Mouse (Mus musculus): ENCODE measurements around the gene Foxo1. TPM values are rescaled to one million over a fixed set of nuclear protein-coding genes. Genes with fewer than 3 reads are reported as not detected.

Foxo1 gene
- polyA plus RNA-seq, 1 experiment from 2014 or later, result 3.5 TPM

DNA sequence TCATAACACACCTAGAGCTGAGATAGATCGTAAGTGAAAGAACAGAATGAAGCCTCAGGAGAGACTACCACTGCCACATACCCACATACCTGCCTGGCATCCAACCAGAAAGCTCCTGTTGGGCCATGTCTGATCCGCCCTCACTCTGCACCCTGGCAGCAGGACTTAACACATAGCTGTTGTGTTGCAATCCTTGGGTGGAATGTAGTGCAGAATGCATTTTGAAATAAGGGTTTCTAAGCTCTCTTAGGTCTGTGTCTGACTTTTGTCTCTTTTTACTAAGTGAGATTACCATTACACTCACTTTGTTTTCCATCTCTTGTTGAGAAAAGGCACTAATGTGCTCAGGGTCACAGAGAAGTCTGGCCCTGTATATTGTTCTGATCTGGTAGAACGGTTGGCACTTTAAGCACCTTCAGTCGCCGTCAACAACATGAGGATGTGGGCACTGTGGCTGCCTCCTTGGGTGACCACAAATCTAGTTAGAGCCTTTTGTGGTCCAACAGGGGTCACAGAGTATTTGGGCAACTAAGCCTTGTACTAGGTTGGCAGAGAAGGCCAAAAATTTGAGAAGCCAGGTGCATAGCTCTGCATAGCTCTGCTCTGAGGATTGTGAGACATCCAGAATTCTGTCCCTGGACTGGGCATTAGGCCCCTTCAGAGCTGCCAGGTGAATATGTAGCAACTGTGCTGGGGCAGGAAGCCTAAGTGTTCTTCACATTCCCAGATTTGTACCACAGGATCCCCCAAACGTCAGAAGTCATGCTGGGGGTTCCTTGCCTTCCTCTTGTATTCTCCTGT is 75.3 kb downstream of the Foxo1 start:
- Histone ChIP-seq H3K9me3 (ENCODE audit: low read length) (no peaks in the 10 kb centered on the region), H3K4me3 (ENCODE audit: low read depth, low read length) (no peak overlapping the region), H3K27ac (ENCODE audit: low read depth) (peak overlapping the region; percentile 79), H3K36me3 (replicated peaks; ENCODE audit: insufficient read depth, low read length) (peaks cover 15% of the 10 kb centered on the region), H3K27me3 (ENCODE audit: insufficient read depth, low read length) (no peaks in the 10 kb centered on the region), H3K4me1 (ENCODE audit: insufficient read depth) (peaks cover 53% of the 10 kb centered on the region), H3K4me2 (ENCODE audit: low read depth, low read length) (peak overlapping the region; percentile 27; the same call in 1 of the 2 replicates), H3K9ac (replicated peaks) (no peak overlapping the region; the same call in 1 of the 2 replicates)
- TF ChIP-seq CTCF (IDR thresholded peaks at IDR 0.05; ENCODE audit: low read depth) (no peak), EP300 (IDR thresholded peaks at IDR 0.05; ENCODE audit: low read depth) (peak; percentile 44; the same call in 1 of the 2 replicates)
- DNase-seq, result peak; percentile 55
- 50% methylated on average over 6 of the region's 6 CpGs for WGBS (ENCODE audit: insufficient replicate concordance)
- peak; percentile 90 for ATAC-seq

DNA sequence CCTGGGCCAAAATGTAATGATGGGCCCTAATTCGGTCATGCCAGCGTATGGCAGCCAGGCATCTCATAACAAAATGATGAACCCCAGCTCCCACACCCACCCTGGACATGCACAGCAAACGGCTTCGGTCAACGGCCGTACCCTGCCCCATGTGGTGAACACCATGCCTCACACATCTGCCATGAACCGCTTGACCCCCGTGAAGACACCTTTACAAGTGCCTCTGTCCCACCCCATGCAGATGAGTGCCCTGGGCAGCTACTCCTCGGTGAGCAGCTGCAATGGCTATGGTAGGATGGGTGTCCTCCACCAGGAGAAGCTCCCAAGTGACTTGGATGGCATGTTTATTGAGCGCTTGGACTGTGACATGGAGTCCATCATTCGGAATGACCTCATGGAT is 77.7 kb downstream of the Foxo1 start:
- Histone ChIP-seq H3K9ac (replicated peaks) (no peak overlapping the region), H3K9me3 (ENCODE audit: low read length) (no peaks in the 10 kb centered on the region), H3K27me3 (ENCODE audit: insufficient read depth, low read length) (no peaks in the 10 kb centered on the region), H3K27ac (ENCODE audit: low read depth) (no peak overlapping the region), H3K4me3 (ENCODE audit: low read depth, low read length) (no peak overlapping the region), H3K36me3 (replicated peaks; ENCODE audit: insufficient read depth, low read length) (peaks cover 18% of the 10 kb centered on the region), H3K4me1 (ENCODE audit: insufficient read depth) (peaks cover 41% of the 10 kb centered on the region), H3K4me2 (ENCODE audit: low read depth, low read length) (no peak overlapping the region)
- 85% methylated on average over 11 of the region's 11 CpGs for WGBS (ENCODE audit: insufficient replicate concordance)
- ATAC-seq, result no peak
- TF ChIP-seq CTCF (IDR thresholded peaks at IDR 0.05; ENCODE audit: low read depth) (no peak), EP300 (IDR thresholded peaks at IDR 0.05; ENCODE audit: low read depth) (no peak)
- DNase-seq, result no peak

DNA sequence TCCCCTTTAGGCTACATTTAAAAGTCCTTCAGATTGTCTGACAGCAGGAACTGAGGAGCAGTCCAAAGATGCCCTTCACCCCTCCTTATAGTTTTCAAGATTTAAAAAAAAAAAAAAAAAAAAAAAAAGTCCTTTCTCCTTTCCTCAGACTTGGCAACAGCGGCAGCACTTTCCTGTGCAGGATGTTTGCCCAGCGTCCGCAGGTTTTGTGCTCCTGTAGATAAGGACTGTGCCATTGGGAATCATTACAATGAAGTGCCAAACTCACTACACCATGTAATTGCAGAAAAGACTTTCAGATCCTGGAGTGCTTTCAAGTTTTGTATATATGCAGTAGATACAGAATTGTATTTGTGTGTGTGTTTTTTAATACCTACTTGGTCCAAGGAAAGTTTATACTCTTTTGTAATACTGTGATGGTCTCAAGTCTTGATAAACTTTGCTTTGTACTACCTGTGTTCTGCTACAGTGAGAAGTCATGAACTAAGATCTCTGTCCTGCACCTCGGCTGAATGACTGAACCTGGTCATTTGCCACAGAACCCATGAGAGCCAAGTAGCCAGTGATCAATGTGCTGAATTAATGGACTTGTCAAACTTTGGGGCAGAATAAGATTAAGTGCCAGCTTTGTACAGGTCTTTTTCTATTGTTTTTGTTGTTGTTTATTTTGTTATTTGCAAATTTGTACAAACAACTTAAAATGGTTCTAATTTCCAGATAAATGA is 79.0 kb downstream of the Foxo1 start:
- H3K9me3 ChIP-seq (ENCODE audit: low read length), result no peaks in the 10 kb centered on the region

DNA sequence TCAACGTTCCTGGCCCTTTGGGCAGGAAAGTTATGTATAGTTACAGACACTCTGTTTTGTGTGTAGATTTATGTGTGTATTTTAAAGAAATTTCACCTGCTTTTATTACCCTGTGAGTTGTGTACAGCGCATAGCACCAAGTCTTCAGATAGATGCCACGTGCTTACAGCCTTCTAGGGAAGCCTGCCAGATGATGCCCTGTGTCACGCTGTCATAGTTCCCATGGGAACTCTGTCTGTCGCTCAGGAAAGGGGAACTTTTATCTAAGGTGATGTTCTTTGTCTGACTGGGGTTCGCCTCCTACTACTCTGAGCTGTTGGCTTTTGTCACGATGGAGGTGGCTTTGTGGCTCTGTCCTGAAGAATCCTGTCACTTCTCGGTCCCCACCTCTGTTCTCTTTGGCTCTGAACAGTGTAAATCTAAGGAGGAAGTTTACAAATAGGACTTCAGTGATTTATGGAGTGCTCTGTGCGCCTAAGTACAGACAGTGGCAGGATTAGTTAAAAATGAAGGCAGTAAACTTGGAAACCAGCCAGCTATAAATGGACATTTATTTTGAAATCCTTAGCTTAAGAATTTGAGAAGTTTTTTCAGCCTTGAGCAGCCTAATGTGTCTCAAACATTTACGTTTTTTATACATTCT is 80.0 kb downstream of the Foxo1 start:
- peaks cover 19% of the 10 kb centered on the region for H3K4me1 ChIP-seq (ENCODE audit: insufficient read depth)
- H3K9ac ChIP-seq (replicated peaks), result no peak overlapping the region
- H3K4me3 ChIP-seq (ENCODE audit: low read depth, low read length), result no peak overlapping the region
- H3K9me3 ChIP-seq (ENCODE audit: low read length), result no peaks in the 10 kb centered on the region
- peaks cover 18% of the 10 kb centered on the region for H3K36me3 ChIP-seq (replicated peaks; ENCODE audit: insufficient read depth, low read length)
- H3K27ac ChIP-seq (ENCODE audit: low read depth), result no peak overlapping the region
- ATAC-seq (no peak), DNase-seq (no peak)
- TF ChIP-seq EP300 (IDR thresholded peaks at IDR 0.05; ENCODE audit: low read depth) (no peak), CTCF (IDR thresholded peaks at IDR 0.05; ENCODE audit: low read depth) (no peak)
- 57% methylated on average over 10 of the region's 10 CpGs for WGBS (ENCODE audit: insufficient replicate concordance)
- no peaks in the 10 kb centered on the region for H3K27me3 ChIP-seq (ENCODE audit: insufficient read depth, low read length)
- H3K4me2 ChIP-seq (ENCODE audit: low read depth, low read length), result no peak overlapping the region

More for the DNA sequence above, 79.0 kb downstream of the Foxo1 start:
- WGBS (ENCODE audit: insufficient replicate concordance), result 62% methylated on average over 4 of the region's 4 CpGs
- Histone ChIP-seq H3K4me1 (ENCODE audit: insufficient read depth) (peaks cover 28% of the 10 kb centered on the region), H3K27ac (ENCODE audit: low read depth) (no peak overlapping the region), H3K27me3 (ENCODE audit: insufficient read depth, low read length) (no peaks in the 10 kb centered on the region), H3K36me3 (replicated peaks; ENCODE audit: insufficient read depth, low read length) (peaks cover 18% of the 10 kb centered on the region), H3K9ac (replicated peaks) (no peak overlapping the region), H3K4me3 (ENCODE audit: low read depth, low read length) (no peak overlapping the region), H3K4me2 (ENCODE audit: low read depth, low read length) (no peak overlapping the region)
- TF ChIP-seq EP300 (IDR thresholded peaks at IDR 0.05; ENCODE audit: low read depth), result no peak
- TF ChIP-seq CTCF (IDR thresholded peaks at IDR 0.05; ENCODE audit: low read depth), result no peak
- DNase-seq (no peak), ATAC-seq (no peak)

DNA sequence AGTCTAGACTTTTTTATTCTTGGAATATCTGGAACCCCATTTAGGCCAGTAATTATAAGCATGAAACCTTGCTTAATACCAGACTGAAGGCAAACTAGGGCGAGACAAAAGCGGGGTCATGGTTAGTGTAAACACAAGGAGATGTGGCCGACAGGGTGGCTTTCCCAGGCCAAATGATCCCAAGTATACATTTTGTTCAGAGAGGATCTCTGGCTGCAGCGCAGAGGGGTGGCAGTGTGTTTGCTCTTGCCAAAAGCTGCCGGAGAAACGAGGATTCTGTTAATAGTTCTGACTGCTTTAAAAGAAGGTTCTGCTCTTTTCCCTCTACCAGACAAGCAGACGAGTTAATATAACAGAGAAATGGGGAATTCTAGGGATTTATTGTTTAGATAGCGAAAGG is 82.5 kb downstream of the Foxo1 start:
- Histone ChIP-seq H3K36me3 (replicated peaks; ENCODE audit: insufficient read depth, low read length) (peaks cover 8% of the 10 kb centered on the region), H3K27me3 (ENCODE audit: insufficient read depth, low read length) (no peaks in the 10 kb centered on the region), H3K9ac (replicated peaks) (no peak overlapping the region), H3K4me3 (ENCODE audit: low read depth, low read length) (no peak overlapping the region), H3K4me1 (ENCODE audit: insufficient read depth) (peaks cover 9% of the 10 kb centered on the region; the same call in 1 of the 2 replicates), H3K9me3 (ENCODE audit: low read length) (no peaks in the 10 kb centered on the region), H3K27ac (ENCODE audit: low read depth) (no peak overlapping the region), H3K4me2 (ENCODE audit: low read depth, low read length) (no peak overlapping the region)
- ATAC-seq (no peak), DNase-seq (no peak)
- TF ChIP-seq EP300 (IDR thresholded peaks at IDR 0.05; ENCODE audit: low read depth) (no peak), CTCF (IDR thresholded peaks at IDR 0.05; ENCODE audit: low read depth) (no peak)
- 54% methylated on average over 8 of the region's 8 CpGs for WGBS (ENCODE audit: insufficient replicate concordance)

- Histone ChIP-seq H3K27ac (ENCODE audit: low read depth) (no peak overlapping the region), H3K9me3 (ENCODE audit: low read length) (no peaks in the 10 kb centered on the region), H3K9ac (replicated peaks) (no peak overlapping the region), H3K4me3 (ENCODE audit: low read depth, low read length) (no peak overlapping the region), H3K36me3 (replicated peaks; ENCODE audit: insufficient read depth, low read length) (0 out of 2 replicates have a peak, but pooled peaks cover 3% of the 10 kb centered on the region), H3K4me1 (ENCODE audit: insufficient read depth) (peaks cover 9% of the 10 kb centered on the region; the same call in 1 of the 2 replicates), H3K4me2 (ENCODE audit: low read depth, low read length) (no peak overlapping the region), H3K27me3 (ENCODE audit: insufficient read depth, low read length) (no peaks in the 10 kb centered on the region)
- DNase-seq, result no peak
- TF ChIP-seq CTCF (IDR thresholded peaks at IDR 0.05; ENCODE audit: low read depth) (no peak), EP300 (IDR thresholded peaks at IDR 0.05; ENCODE audit: low read depth) (no peak)
- 0 out of 2 replicates have a peak, but pooled peaks have one; percentile 12 for ATAC-seq
- 80% methylated on average over 9 of the region's 9 CpGs for WGBS (ENCODE audit: insufficient replicate concordance)
Measured at GRCm38 (mm10) chr3:52351901-52352300, 83.8 kb downstream of the Foxo1 start.

Measured in liver, postnatal 0 days (tissue).